Mouse (Mus musculus): ENCODE data around the gene Capn1.

- TF ChIP-seq CEBPB (IDR thresholded peaks at IDR 0.05; ENCODE audit: insufficient read depth, poor library complexity, severe bottlenecking) (no peak), MYOD1 (IDR thresholded peaks at IDR 0.05; ENCODE audit: control insufficient read depth in 1 of 3, insufficient read length in 2 of 3, low read depth in 2 of 3) (no peak), POLR2A (IDR thresholded peaks at IDR 0.05; ENCODE audit: insufficient read length, low read depth) (peak; percentile 28), TCF12 (IDR thresholded peaks at IDR 0.05; ENCODE audit: insufficient read depth, poor library complexity, severe bottlenecking) (no peak), MAX (IDR thresholded peaks at IDR 0.05; ENCODE audit: low read depth) (no peak), E2F4 (IDR thresholded peaks at IDR 0.05; ENCODE audit: insufficient read depth) (no peak), USF1 (IDR thresholded peaks at IDR 0.05; ENCODE audit: low read depth) (no peak), MYOG (IDR thresholded peaks at IDR 0.05; ENCODE audit: control insufficient read depth in 1 of 3, insufficient read depth in 1 of 3, insufficient read length in 2 of 3, low read depth in 2 of 3) (no peak), POLR2AphosphoS2 (IDR thresholded peaks at IDR 0.05; ENCODE audit: insufficient read length, low read depth) (no peak), REST (IDR thresholded peaks at IDR 0.05; ENCODE audit: insufficient read depth, insufficient read length) (no peak), SRF (IDR thresholded peaks at IDR 0.05; ENCODE audit: control insufficient read depth, insufficient read length, low read depth) (no peak)
Observed at GRCm38 (mm10) chr19:6052516-6052915, 36.8 kb upstream of the Capn1 start.

Data from myocyte (in vitro differentiated cells).